Mouse (Mus musculus): Measurements from ENCODE around the gene 2310034G01Rik. TPM values are rescaled to one million over a fixed set of nuclear protein-coding genes. Genes with fewer than 3 reads are reported as not detected.

Gene 2310034G01Rik
- polyA plus RNA-seq (2015; fragmentation: Nextera tagmentation; extraction: Ambion mirVana): 2.5 and 2.6 TPM in 2 replicates

DNA sequence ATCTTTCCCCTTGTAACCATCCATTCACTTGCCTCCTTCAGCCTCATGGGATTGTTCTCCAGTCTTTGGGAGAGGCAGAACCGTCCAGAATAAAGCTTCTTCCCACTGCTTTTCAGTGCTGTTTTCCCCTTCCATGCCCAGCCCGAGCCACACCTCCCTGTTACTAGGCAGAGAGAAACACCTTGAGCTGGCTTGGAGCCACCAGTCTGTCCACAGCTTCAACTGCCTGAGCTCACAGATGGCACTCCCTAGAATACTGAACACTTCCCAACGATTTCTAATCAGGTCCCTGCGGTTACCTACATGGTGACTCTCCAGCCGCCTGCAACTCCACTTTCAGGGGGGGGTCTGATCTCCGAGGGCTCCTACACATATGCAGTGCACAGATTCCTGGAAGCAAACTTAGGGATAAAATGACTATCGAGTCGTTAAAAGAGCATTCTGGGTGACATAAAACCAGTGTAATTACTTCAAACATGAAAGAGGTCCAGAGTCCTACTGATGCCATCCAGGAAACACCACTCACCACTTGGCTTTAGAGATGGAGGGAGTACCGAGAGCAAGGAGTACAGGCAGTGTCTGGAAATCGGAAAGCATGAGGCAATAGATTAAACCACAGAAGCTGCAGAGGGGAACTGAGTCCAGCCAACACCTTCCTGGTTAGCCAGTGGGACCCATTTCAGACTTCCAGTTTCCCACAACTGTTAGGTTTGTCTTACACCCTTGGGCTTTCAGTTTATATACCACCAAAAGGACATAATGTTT lies at the start of gene 2310034G01Rik:
Gene 2310034G01Rik, minus strand, starts transcription at position 135 of the 765 bp plus-strand sequence.
- H3K36me3 ChIP-seq (ENCODE audit: insufficient read depth, low read length): no peaks in the 10 kb centered on the region
- H3K4me2 ChIP-seq (replicated peaks; ENCODE audit: low read depth, low read length): peak within 1 kb of the TSS; percentile 96
- no peak for ATAC-seq (ENCODE audit: low FRiP score, low TSS enrichment)
- peak within 1 kb of the TSS; percentile 77; the same call in 1 of the 2 replicates for H3K27ac ChIP-seq (ENCODE audit: low read length)
- H3K4me3 ChIP-seq (ENCODE audit: low read length): peak within 1 kb of the TSS; percentile 72
- 59% methylated on average over 10 of the region's 10 CpGs for WGBS
- peak within 1 kb of the TSS; percentile 86 for H3K9ac ChIP-seq (replicated peaks; ENCODE audit: low read length)
- H3K9me3 ChIP-seq (ENCODE audit: low read length): no peaks in the 10 kb centered on the region
- peaks cover under 1% of the 10 kb centered on the region; the same call in 1 of the 2 replicates for H3K27me3 ChIP-seq (ENCODE audit: insufficient read depth, low read length)
- H3K4me1 ChIP-seq (ENCODE audit: insufficient read depth, low read length): peaks cover 17% of the 10 kb centered on the region

GRCm38 (mm10) chr19:46399886-46400285 lies 49.8 kb upstream of the 2310034G01Rik start:
- ATAC-seq (ENCODE audit: low FRiP score, low TSS enrichment): no peak
- Histone ChIP-seq H3K9ac (replicated peaks; ENCODE audit: low read length) (0 out of 2 replicates have a peak overlapping the region, but pooled peaks have one; percentile 26), H3K4me3 (ENCODE audit: low read length) (no peak overlapping the region), H3K4me2 (replicated peaks; ENCODE audit: low read depth, low read length) (peak overlapping the region; percentile 12; the same call in 1 of the 2 replicates), H3K36me3 (ENCODE audit: insufficient read depth, low read length) (peaks cover 20% of the 10 kb centered on the region), H3K27ac (ENCODE audit: low read length) (0 out of 2 replicates have a peak overlapping the region, but pooled peaks have one; percentile 10), H3K4me1 (ENCODE audit: insufficient read depth, low read length) (peaks cover 39% of the 10 kb centered on the region), H3K9me3 (ENCODE audit: low read length) (no peaks in the 10 kb centered on the region), H3K27me3 (ENCODE audit: insufficient read depth, low read length) (no peaks in the 10 kb centered on the region)
- 54% methylated on average over 7 of the region's 7 CpGs for WGBS

DNA sequence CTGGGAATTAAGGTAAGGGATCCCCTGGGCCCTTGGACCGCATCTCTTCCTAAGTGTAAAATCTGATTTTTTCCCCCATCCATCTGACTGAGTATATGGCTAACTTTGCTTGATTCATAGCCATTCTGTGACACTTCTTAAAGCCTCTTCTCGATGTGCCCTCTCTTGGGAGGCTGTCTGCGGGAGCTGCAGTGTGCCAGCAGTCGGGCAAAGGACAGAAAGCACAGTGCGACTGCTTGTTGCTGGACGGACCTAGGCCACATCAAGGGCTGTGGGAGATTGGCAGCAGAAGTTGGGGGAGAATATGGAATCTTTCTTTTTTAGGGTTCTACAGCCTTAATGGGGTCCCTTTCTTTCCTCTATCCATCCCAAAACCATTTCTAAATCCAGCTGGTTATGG lies 49.3 kb upstream of the 2310034G01Rik start:
- 74% methylated on average over 6 of the region's 6 CpGs for WGBS
- Histone ChIP-seq H3K9me3 (ENCODE audit: low read length) (no peaks in the 10 kb centered on the region), H3K4me3 (ENCODE audit: low read length) (0 out of 2 replicates have a peak overlapping the region, but pooled peaks have one; percentile 67), H3K9ac (replicated peaks; ENCODE audit: low read length) (peak overlapping the region; percentile 24; the same call in 1 of the 2 replicates), H3K4me1 (ENCODE audit: insufficient read depth, low read length) (peaks cover 42% of the 10 kb centered on the region), H3K27me3 (ENCODE audit: insufficient read depth, low read length) (no peaks in the 10 kb centered on the region), H3K27ac (ENCODE audit: low read length) (no peak overlapping the region), H3K36me3 (ENCODE audit: insufficient read depth, low read length) (peaks cover 19% of the 10 kb centered on the region), H3K4me2 (replicated peaks; ENCODE audit: low read depth, low read length) (peak overlapping the region; percentile 21; the same call in 1 of the 2 replicates)
- ATAC-seq (ENCODE audit: low FRiP score, low TSS enrichment): no peak

- ATAC-seq (ENCODE audit: low FRiP score, low TSS enrichment): no peak
- H3K4me1 ChIP-seq (ENCODE audit: insufficient read depth, low read length): peaks cover 42% of the 10 kb centered on the region
- H3K36me3 ChIP-seq (ENCODE audit: insufficient read depth, low read length): peaks cover 14% of the 10 kb centered on the region
- H3K9me3 ChIP-seq (ENCODE audit: low read length): no peaks in the 10 kb centered on the region
- H3K9ac ChIP-seq (replicated peaks; ENCODE audit: low read length): peak overlapping the region; percentile 77
- H3K4me2 ChIP-seq (replicated peaks; ENCODE audit: low read depth, low read length): peak overlapping the region; percentile 71
- H3K4me3 ChIP-seq (ENCODE audit: low read length): peak overlapping the region; percentile 67
- no peak overlapping the region for H3K27ac ChIP-seq (ENCODE audit: low read length)
- WGBS: 40% methylated on average over 3 of the region's 3 CpGs
- H3K27me3 ChIP-seq (ENCODE audit: insufficient read depth, low read length): no peaks in the 10 kb centered on the region
Observed at GRCm38 (mm10) chr19:46398401-46398800, 48.3 kb upstream of the 2310034G01Rik start.

GRCm38 (mm10) chr19:46397436-46398001 lies 47.4 kb upstream of the 2310034G01Rik start:
- Histone ChIP-seq H3K9me3 (ENCODE audit: low read length) (no peaks in the 10 kb centered on the region), H3K27me3 (ENCODE audit: insufficient read depth, low read length) (no peaks in the 10 kb centered on the region), H3K4me2 (replicated peaks; ENCODE audit: low read depth, low read length) (peak overlapping the region; percentile 71), H3K9ac (replicated peaks; ENCODE audit: low read length) (peak overlapping the region; percentile 77), H3K36me3 (ENCODE audit: insufficient read depth, low read length) (peaks cover 8% of the 10 kb centered on the region; the same call in 1 of the 2 replicates), H3K4me1 (ENCODE audit: insufficient read depth, low read length) (peaks cover 41% of the 10 kb centered on the region), H3K27ac (ENCODE audit: low read length) (peak overlapping the region; percentile 81), H3K4me3 (ENCODE audit: low read length) (peak overlapping the region; percentile 67)
- ATAC-seq (ENCODE audit: low FRiP score, low TSS enrichment): no peak
- WGBS: under 1% methylated on average over 19 of the region's 19 CpGs

DNA sequence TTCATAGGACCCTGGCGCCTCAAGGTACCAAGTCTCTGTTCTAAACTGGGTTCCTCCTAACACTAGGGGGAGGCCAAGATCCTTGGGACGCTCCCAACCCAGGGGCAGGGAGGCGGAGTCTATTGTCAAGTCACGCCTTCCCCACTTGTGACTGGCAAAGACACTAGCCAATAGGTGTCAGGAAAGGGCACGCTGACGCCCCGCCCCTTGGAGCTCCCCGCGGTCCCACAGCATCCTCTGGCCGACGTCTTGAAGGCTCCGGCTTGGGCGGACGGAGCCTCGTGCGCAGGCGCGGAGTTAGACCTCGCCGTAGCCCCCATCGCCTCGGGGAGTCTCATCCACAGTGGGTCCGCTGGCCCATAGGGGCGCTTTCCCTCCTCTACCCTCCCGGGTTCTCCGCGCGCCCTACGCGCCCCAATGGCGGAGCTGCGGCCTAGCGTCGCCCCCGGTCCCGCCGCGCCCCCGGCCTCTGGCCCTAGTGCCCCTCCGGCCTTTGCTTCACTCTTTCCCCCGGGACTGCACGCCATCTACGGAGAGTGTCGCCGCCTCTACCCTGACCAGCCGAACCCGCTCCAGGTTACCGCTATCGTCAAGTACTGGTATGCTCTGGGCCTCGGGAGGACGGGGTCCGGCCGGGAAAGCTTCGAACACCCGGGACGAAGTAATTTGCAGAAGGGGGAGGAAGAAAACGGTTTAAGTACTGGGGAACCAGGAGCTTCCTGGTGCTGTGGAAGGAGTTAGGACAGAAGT lies 46.8 kb upstream of the 2310034G01Rik start, which contains the start of gene Sufu:
Gene Sufu, plus strand, starts transcription at position 211 of the 750 bp plus-strand sequence.
- H3K4me1 ChIP-seq (ENCODE audit: insufficient read depth, low read length): peaks cover 45% of the 10 kb centered on the region
- 1% methylated on average over 55 of the region's 57 CpGs for WGBS

GRCm38 (mm10) chr19:46396109-46396508 lies 46.0 kb upstream of the 2310034G01Rik start:
- H3K9ac ChIP-seq (replicated peaks; ENCODE audit: low read length): peak overlapping the region; percentile 87
- peak overlapping the region; percentile 57 for H3K4me2 ChIP-seq (replicated peaks; ENCODE audit: low read depth, low read length)
- peaks cover 45% of the 10 kb centered on the region for H3K4me1 ChIP-seq (ENCODE audit: insufficient read depth, low read length)
- H3K36me3 ChIP-seq (ENCODE audit: insufficient read depth, low read length): peaks cover 2% of the 10 kb centered on the region; the same call in 1 of the 2 replicates
- 12% methylated on average over 8 of the region's 8 CpGs for WGBS
- ATAC-seq (ENCODE audit: low FRiP score, low TSS enrichment): no peak
- no peaks in the 10 kb centered on the region for H3K9me3 ChIP-seq (ENCODE audit: low read length)
- H3K4me3 ChIP-seq (ENCODE audit: low read length): peak overlapping the region; percentile 96
- peak overlapping the region; percentile 63; the same call in 1 of the 2 replicates for H3K27ac ChIP-seq (ENCODE audit: low read length)
- no peaks in the 10 kb centered on the region for H3K27me3 ChIP-seq (ENCODE audit: insufficient read depth, low read length)

More for the DNA sequence above, 46.8 kb upstream of the 2310034G01Rik start, which contains the start of gene Sufu:
- peak within 1 kb of the TSS; percentile 87 for H3K9ac ChIP-seq (replicated peaks; ENCODE audit: low read length)
- peak; percentile 87 for ATAC-seq (ENCODE audit: low FRiP score, low TSS enrichment)
- H3K4me2 ChIP-seq (replicated peaks; ENCODE audit: low read depth, low read length): peak within 1 kb of the TSS; percentile 71
- no peaks in the 10 kb centered on the region for H3K27me3 ChIP-seq (ENCODE audit: insufficient read depth, low read length)
- H3K27ac ChIP-seq (ENCODE audit: low read length): peak within 1 kb of the TSS; percentile 81
- peak within 1 kb of the TSS; percentile 96 for H3K4me3 ChIP-seq (ENCODE audit: low read length)
- H3K9me3 ChIP-seq (ENCODE audit: low read length): no peaks in the 10 kb centered on the region
- peaks cover 6% of the 10 kb centered on the region; the same call in 1 of the 2 replicates for H3K36me3 ChIP-seq (ENCODE audit: insufficient read depth, low read length)

DNA sequence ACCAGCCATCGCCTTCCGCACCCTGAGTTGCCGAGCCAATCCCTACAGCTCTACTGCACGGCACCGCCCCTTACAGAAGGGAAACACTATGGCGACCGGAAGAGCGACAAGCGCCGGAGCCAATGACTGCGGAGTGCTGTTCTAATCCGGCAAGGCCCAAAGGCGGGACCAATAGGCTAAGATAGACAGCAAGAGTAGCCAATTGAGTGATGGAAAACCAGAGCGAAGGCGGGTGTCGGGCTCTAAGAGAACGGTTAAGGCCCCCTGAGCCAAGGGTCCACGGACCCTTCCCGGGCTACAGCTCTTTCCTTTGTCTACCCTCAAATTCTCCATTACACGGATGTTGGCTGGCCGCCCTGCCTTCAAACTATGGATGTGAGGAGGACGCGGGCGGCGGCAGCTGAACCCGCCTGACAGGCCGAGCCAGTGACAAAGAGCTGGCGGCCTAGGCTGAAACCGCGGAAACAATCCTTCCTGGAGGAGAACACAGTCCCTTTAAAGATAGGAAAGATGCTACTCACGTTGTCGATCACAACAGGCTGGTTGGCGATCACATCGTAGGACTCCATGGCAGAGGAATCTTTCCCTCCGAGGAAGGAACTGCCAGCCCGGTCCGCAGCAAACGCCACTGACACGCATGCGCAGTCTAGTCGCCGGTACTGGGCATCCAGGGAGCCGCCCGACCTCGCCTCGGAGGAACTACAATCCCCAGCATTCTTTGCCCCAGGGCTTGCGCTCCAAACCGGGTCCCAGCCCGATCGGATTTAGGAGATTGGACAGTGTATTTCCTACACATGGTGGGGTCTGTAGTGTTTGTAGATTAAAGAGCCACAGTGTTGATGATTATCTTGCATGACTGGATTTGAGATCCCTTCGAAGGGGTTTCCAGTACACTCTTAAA lies 45.3 kb upstream of the 2310034G01Rik start, which contains the start of gene Actr1a:
Gene Actr1a, minus strand, starts transcription at position 640 of the 901 bp plus-strand sequence.
- no peaks in the 10 kb centered on the region for H3K27me3 ChIP-seq (ENCODE audit: insufficient read depth, low read length)
- peak within 1 kb of the TSS; percentile 65 for H3K27ac ChIP-seq (ENCODE audit: low read length)
- no peaks in the 10 kb centered on the region for H3K9me3 ChIP-seq (ENCODE audit: low read length)
- H3K4me3 ChIP-seq (ENCODE audit: low read length): peak within 1 kb of the TSS; percentile 96
- peak within 1 kb of the TSS; percentile 87 for H3K9ac ChIP-seq (replicated peaks; ENCODE audit: low read length)
- peak within 1 kb of the TSS; percentile 70 for H3K4me2 ChIP-seq (replicated peaks; ENCODE audit: low read depth, low read length)
- ATAC-seq (ENCODE audit: low FRiP score, low TSS enrichment): peak; percentile 95
- H3K4me1 ChIP-seq (ENCODE audit: insufficient read depth, low read length): peaks cover 44% of the 10 kb centered on the region
- WGBS: under 1% methylated on average over 51 of the region's 51 CpGs
- H3K36me3 ChIP-seq (ENCODE audit: insufficient read depth, low read length): no peaks in the 10 kb centered on the region
